Mouse (Mus musculus): ENCODE results near the gene Folr1. TPM values are rescaled to one million over a fixed set of nuclear protein-coding genes. Genes with fewer than 3 reads are reported as not detected.

Folr1 gene
- total and polyA plus RNA-seq, 2 experiments from 2014 or later, result 1.3 to 3.3 TPM

- TF ChIP-seq CTCF (IDR thresholded peaks at IDR 0.05; ENCODE audit: low read depth) (no peak), EP300 (IDR thresholded peaks at IDR 0.05; ENCODE audit: low read depth) (no peak)
- 88% methylated on average over 16 of the region's 16 CpGs for WGBS
- ATAC-seq (ENCODE audit: insufficient read depth, low read depth), result no peak
Measured at GRCm38 (mm10) chr7:101900331-101901097, 29.9 kb upstream of the Folr1 start.

GRCm38 (mm10) chr7:101896104-101897066 lies 25.8 kb upstream of the Folr1 start:
- Histone ChIP-seq H3K27ac (ENCODE audit: low read depth) (peak overlapping the region; percentile 82), H3K9ac (replicated peaks; ENCODE audit: low read depth, low read length) (peak overlapping the region; percentile 44), H3K27me3 (ENCODE audit: control insufficient read depth, insufficient read depth, low read length) (no peaks in the 10 kb centered on the region), H3K9me3 (replicated peaks; ENCODE audit: control insufficient read depth, low read length) (no peaks in the 10 kb centered on the region), H3K4me3 (ENCODE audit: low read depth, low read length) (peak overlapping the region; percentile 55), H3K4me1 (ENCODE audit: control insufficient read depth, insufficient read depth) (peaks cover 6% of the 10 kb centered on the region; the same call in 1 of the 2 replicates), H3K4me2 (ENCODE audit: low read depth, low read length) (peak overlapping the region; percentile 57), H3K36me3 (replicated peaks; ENCODE audit: control insufficient read depth, insufficient read depth, low read length) (peaks cover 3% of the 10 kb centered on the region; the same call in 1 of the 2 replicates)
- DNase-seq (ENCODE audit: low spot score), result peak; percentile 100
- no peak for TF ChIP-seq CTCF (IDR thresholded peaks at IDR 0.05; ENCODE audit: low read depth)
- TF ChIP-seq EP300 (IDR thresholded peaks at IDR 0.05; ENCODE audit: low read depth), result peak; percentile 90
- peak; percentile 98 for ATAC-seq (ENCODE audit: insufficient read depth, low read depth)
- under 1% methylated on average over 57 of the region's 57 CpGs for WGBS

More at GRCm38 (mm10) chr7:101900331-101901097, 29.9 kb upstream of the Folr1 start:
- Histone ChIP-seq H3K27me3 (ENCODE audit: control insufficient read depth, insufficient read depth, low read length) (no peaks in the 10 kb centered on the region), H3K4me2 (ENCODE audit: low read depth, low read length) (no peak overlapping the region), H3K9me3 (replicated peaks; ENCODE audit: control insufficient read depth, low read length) (no peaks in the 10 kb centered on the region), H3K9ac (replicated peaks; ENCODE audit: low read depth, low read length) (no peak overlapping the region), H3K4me1 (ENCODE audit: control insufficient read depth, insufficient read depth) (peaks cover 6% of the 10 kb centered on the region; the same call in 1 of the 2 replicates), H3K36me3 (replicated peaks; ENCODE audit: control insufficient read depth, insufficient read depth, low read length) (peaks cover 3% of the 10 kb centered on the region; the same call in 1 of the 2 replicates), H3K27ac (ENCODE audit: low read depth) (no peak overlapping the region), H3K4me3 (ENCODE audit: low read depth, low read length) (no peak overlapping the region)
- DNase-seq (ENCODE audit: low spot score), result no peak

GRCm38 (mm10) chr7:101895695-101896094 lies 25.1 kb upstream of the Folr1 start:
- TF ChIP-seq EP300 (IDR thresholded peaks at IDR 0.05; ENCODE audit: low read depth) (no peak), CTCF (IDR thresholded peaks at IDR 0.05; ENCODE audit: low read depth) (peak; percentile 13; the same call in 1 of the 2 replicates)
- peak overlapping the region; percentile 54 for H3K4me2 ChIP-seq (ENCODE audit: low read depth, low read length)
- H3K9me3 ChIP-seq (replicated peaks; ENCODE audit: control insufficient read depth, low read length), result no peaks in the 10 kb centered on the region
- H3K27me3 ChIP-seq (ENCODE audit: control insufficient read depth, insufficient read depth, low read length), result no peaks in the 10 kb centered on the region
- peak overlapping the region; percentile 82; the same call in 1 of the 2 replicates for H3K27ac ChIP-seq (ENCODE audit: low read depth)
- DNase-seq (ENCODE audit: low spot score), result peak; percentile 16
- H3K4me3 ChIP-seq (ENCODE audit: low read depth, low read length), result peak overlapping the region; percentile 55
- H3K36me3 ChIP-seq (replicated peaks; ENCODE audit: control insufficient read depth, insufficient read depth, low read length), result 0 out of 2 replicates have a peak, but pooled peaks cover 3% of the 10 kb centered on the region
- 37% methylated on average over 9 of the region's 9 CpGs for WGBS
- ATAC-seq (ENCODE audit: insufficient read depth, low read depth), result no peak
- peak overlapping the region; percentile 39; the same call in 1 of the 2 replicates for H3K9ac ChIP-seq (replicated peaks; ENCODE audit: low read depth, low read length)
- peaks cover 6% of the 10 kb centered on the region; the same call in 1 of the 2 replicates for H3K4me1 ChIP-seq (ENCODE audit: control insufficient read depth, insufficient read depth)

- 76% methylated on average over 4 of the region's 4 CpGs for WGBS
- Histone ChIP-seq H3K9ac (replicated peaks; ENCODE audit: low read depth, low read length) (no peak overlapping the region), H3K36me3 (replicated peaks; ENCODE audit: control insufficient read depth, insufficient read depth, low read length) (no peaks in the 10 kb centered on the region), H3K9me3 (replicated peaks; ENCODE audit: control insufficient read depth, low read length) (no peaks in the 10 kb centered on the region; the same call in 1 of the 2 replicates), H3K4me3 (ENCODE audit: low read depth, low read length) (no peak overlapping the region), H3K27ac (ENCODE audit: low read depth) (no peak overlapping the region), H3K4me2 (ENCODE audit: low read depth, low read length) (no peak overlapping the region), H3K27me3 (ENCODE audit: control insufficient read depth, insufficient read depth, low read length) (no peaks in the 10 kb centered on the region), H3K4me1 (ENCODE audit: control insufficient read depth, insufficient read depth) (no peaks in the 10 kb centered on the region)
- TF ChIP-seq CTCF (IDR thresholded peaks at IDR 0.05; ENCODE audit: low read depth) (no peak), EP300 (IDR thresholded peaks at IDR 0.05; ENCODE audit: low read depth) (no peak)
- DNase-seq (ENCODE audit: low spot score) (no peak), ATAC-seq (ENCODE audit: insufficient read depth, low read depth) (no peak)
Measured at GRCm38 (mm10) chr7:101888460-101888859, 17.9 kb upstream of the Folr1 start.

GRCm38 (mm10) chr7:101886274-101886673 lies 15.7 kb upstream of the Folr1 start:
- no peak for DNase-seq (ENCODE audit: low spot score)
- Histone ChIP-seq H3K27ac (ENCODE audit: low read depth) (no peak overlapping the region), H3K36me3 (replicated peaks; ENCODE audit: control insufficient read depth, insufficient read depth, low read length) (no peaks in the 10 kb centered on the region), H3K4me1 (ENCODE audit: control insufficient read depth, insufficient read depth) (no peaks in the 10 kb centered on the region), H3K4me2 (ENCODE audit: low read depth, low read length) (no peak overlapping the region), H3K27me3 (ENCODE audit: control insufficient read depth, insufficient read depth, low read length) (no peaks in the 10 kb centered on the region), H3K4me3 (ENCODE audit: low read depth, low read length) (no peak overlapping the region), H3K9me3 (replicated peaks; ENCODE audit: control insufficient read depth, low read length) (no peaks in the 10 kb centered on the region; the same call in 1 of the 2 replicates), H3K9ac (replicated peaks; ENCODE audit: low read depth, low read length) (no peak overlapping the region)
- ATAC-seq (ENCODE audit: insufficient read depth, low read depth), result no peak
- no peak for TF ChIP-seq EP300 (IDR thresholded peaks at IDR 0.05; ENCODE audit: low read depth)
- no peak for TF ChIP-seq CTCF (IDR thresholded peaks at IDR 0.05; ENCODE audit: low read depth)
- WGBS, result 73% methylated on average over 6 of the region's 6 CpGs
